Mouse (Mus musculus) limb, embryonic 14.5 days (tissue): Measurements from ENCODE around the gene Ulk4. TPM values are rescaled to one million over a fixed set of nuclear protein-coding genes. Genes with fewer than 3 reads are reported as not detected.

Experiments used
- ATAC-seq: fragments of 200-750 bp; cut with Nextera tagmentation; 2 replicates; pipeline ENCODE4 v1.8.0; 2017; ENCODE audit warnings: low read depth, moderate number of reproducible peaks, moderate TSS enrichment; ENCODE audit not compliant: low FRiP score
- DNase-seq: peaks from one replicate; pipeline ENCODE4 v3.0.0-alpha.2; 2015; ENCODE audit warnings: low spot score
- H3K27ac ChIP-seq: fragments of 300-500 bp; sonication (generic); replicated peaks from 2 replicates; pipeline ENCODE4 v1.5.1; 2014; ENCODE audit warnings: low read depth, mild to moderate bottlenecking, low read length, moderate library complexity, mixed read lengths
- H3K27me3 ChIP-seq: fragments of 300-500 bp; sonication (generic); 2 replicates; pipeline ENCODE4 v1.6.1; 2014; ENCODE audit warnings: low read length, mixed read lengths; ENCODE audit not compliant: control insufficient read depth, insufficient read depth
- H3K36me3 ChIP-seq: fragments of 300-500 bp; sonication (generic); 2 replicates; pipeline ENCODE4 v1.6.1; 2014; ENCODE audit warnings: mild to moderate bottlenecking, low read length, moderate library complexity, mixed read lengths; ENCODE audit not compliant: control insufficient read depth, insufficient read depth
- H3K4me1 ChIP-seq: fragments of 300-500 bp; sonication (generic); 2 replicates; pipeline ENCODE4 v1.6.1; 2014; ENCODE audit warnings: antibody characterized with exemption, low read length, mixed read lengths; ENCODE audit not compliant: control insufficient read depth, insufficient read depth
- H3K4me2 ChIP-seq: fragments of 300-500 bp; sonication (generic); replicated peaks from 2 replicates; pipeline ENCODE4 v1.6.1; 2014; ENCODE audit warnings: low read depth, mild to moderate bottlenecking, low read length, moderate library complexity; ENCODE audit not compliant: severe bottlenecking
- H3K4me3 ChIP-seq: fragments of 300-500 bp; sonication (generic); replicated peaks from 2 replicates; pipeline ENCODE4 v1.5.1; 2014; ENCODE audit warnings: low read length
- H3K9ac ChIP-seq: fragments of 300-500 bp; sonication (generic); 2 replicates; pipeline ENCODE4 v1.6.1; 2014; ENCODE audit warnings: mild to moderate bottlenecking, low read depth, low read length, moderate library complexity; ENCODE audit not compliant: severe bottlenecking
- H3K9me3 ChIP-seq: fragments of 300-500 bp; sonication (generic); 2 replicates; pipeline ENCODE4 v1.6.1; 2016; ENCODE audit warnings: low read length; ENCODE audit not compliant: control insufficient read depth
- POLR2A ChIP-seq: fragments of 200-500 bp; IDR thresholded peaks from 2 replicates; pipeline ENCODE4 v1.8.0; 2012; ENCODE audit warnings: inconsistent platforms, mild to moderate bottlenecking, moderate library complexity, borderline replicate concordance; ENCODE audit not compliant: insufficient read depth, insufficient read length; ENCODE audit errors: extremely low read depth
- WGBS: fragments of 180-500 bp; shearing (Covaris S2); extraction: QIAGEN DNeasy Blood & Tissue Kit; methylation state at CpG from one replicate; pipeline ENCODE4 v1.1.7; 2014; 5-methylcytosine and 5-hydroxymethylcytosine counted together
- polyA plus RNA-seq, 2 experiments: library from polyadenylated mRNA; depleted of rRNA in 1 of 2; stranded (reverse) in 1 of 2; unstranded in 1 of 2; fragments of >200 nt; fragmentation: Nextera tagmentation in 1 of 2; extraction: Ambion mirVana in 1 of 2; gene quantifications; 2 replicates each; pipeline versions ENCODE4 v1.2.1 to v1.2.3; 2012 to 2014

The Ulk4 gene
- polyA plus RNA-seq, 2 experiments, result 6.4 to 123 TPM

- no peaks in the 10 kb centered on the region for H3K9me3 ChIP-seq
- no peak overlapping the region for H3K27ac ChIP-seq
- H3K36me3 ChIP-seq, result no peaks in the 10 kb centered on the region
- no peak for TF ChIP-seq POLR2A
- H3K4me1 ChIP-seq, result no peaks in the 10 kb centered on the region
- DNase-seq (no peak), ATAC-seq (no peak)
- no peak overlapping the region for H3K4me3 ChIP-seq
- no peak overlapping the region for H3K9ac ChIP-seq
- H3K4me2 ChIP-seq, result no peak overlapping the region
- WGBS, result 86% methylated on average over 7 of the region's 7 CpGs
- H3K27me3 ChIP-seq, result no peaks in the 10 kb centered on the region
Observed at GRCm38 (mm10) chr9:121164607-121165006, 112.4 kb downstream of the Ulk4 start.

GRCm38 (mm10) chr9:121162789-121163188, 114.2 kb downstream of the Ulk4 start:
- Histone ChIP-seq H3K4me2 (no peak overlapping the region), H3K4me3 (no peak overlapping the region), H3K4me1 (no peaks in the 10 kb centered on the region), H3K9me3 (no peaks in the 10 kb centered on the region), H3K27ac (no peak overlapping the region), H3K9ac (no peak overlapping the region), H3K27me3 (no peaks in the 10 kb centered on the region), H3K36me3 (no peaks in the 10 kb centered on the region)
- 44% methylated on average over 5 of the region's 5 CpGs for WGBS
- ATAC-seq (no peak), DNase-seq (peak; percentile 32)
- TF ChIP-seq POLR2A, result no peak

GRCm38 (mm10) chr9:121161818-121162565, 115.0 kb downstream of the Ulk4 start:
- 90% methylated on average over 12 of the region's 12 CpGs for WGBS
- H3K9me3 ChIP-seq, result no peaks in the 10 kb centered on the region
- H3K4me3 ChIP-seq, result no peak overlapping the region

GRCm38 (mm10) chr9:121156253-121156831, 120.7 kb downstream of the Ulk4 start:
- DNase-seq (no peak), ATAC-seq (no peak)
- Histone ChIP-seq H3K4me2 (no peak overlapping the region), H3K4me1 (no peaks in the 10 kb centered on the region), H3K9me3 (no peaks in the 10 kb centered on the region), H3K27ac (no peak overlapping the region), H3K9ac (no peak overlapping the region), H3K4me3 (no peak overlapping the region), H3K36me3 (no peaks in the 10 kb centered on the region), H3K27me3 (no peaks in the 10 kb centered on the region)
- no peak for TF ChIP-seq POLR2A
- 52% methylated on average over 9 of the region's 9 CpGs for WGBS

More at GRCm38 (mm10) chr9:121161818-121162565, 115.0 kb downstream of the Ulk4 start:
- Histone ChIP-seq H3K27ac (no peak overlapping the region), H3K27me3 (no peaks in the 10 kb centered on the region), H3K36me3 (no peaks in the 10 kb centered on the region), H3K9ac (no peak overlapping the region), H3K4me1 (no peaks in the 10 kb centered on the region), H3K4me2 (no peak overlapping the region)
- DNase-seq (no peak), ATAC-seq (no peak)
- no peak for TF ChIP-seq POLR2A

- no peaks in the 10 kb centered on the region for H3K27me3 ChIP-seq
- no peaks in the 10 kb centered on the region for H3K36me3 ChIP-seq
- ATAC-seq, result no peak
- WGBS, result 85% methylated on average over 5 of the region's 5 CpGs
- H3K4me1 ChIP-seq, result no peaks in the 10 kb centered on the region
- H3K9ac ChIP-seq, result no peak overlapping the region
- DNase-seq, result no peak
- TF ChIP-seq POLR2A, result no peak
- no peak overlapping the region for H3K27ac ChIP-seq
- no peaks in the 10 kb centered on the region for H3K9me3 ChIP-seq
- no peak overlapping the region for H3K4me2 ChIP-seq
- H3K4me3 ChIP-seq, result no peak overlapping the region
Observed at GRCm38 (mm10) chr9:121153276-121153675, 123.7 kb downstream of the Ulk4 start.
